Mouse (Mus musculus): Measurements from ENCODE around the gene Pdcl2. TPM values are rescaled to one million over a fixed set of nuclear protein-coding genes. Genes with fewer than 3 reads are reported as not detected.

Pdcl2 gene
- polyA plus RNA-seq, 1 experiment from 2014 or later, result not detected

GRCm38 (mm10) chr5:76305616-76306015, 25.3 kb downstream of the Pdcl2 start:
- no peak overlapping the region for H3K27ac ChIP-seq (ENCODE audit: low read depth, low read length)
- peaks cover 9% of the 10 kb centered on the region for H3K4me1 ChIP-seq (ENCODE audit: control insufficient read depth, insufficient read depth, low read length)
- peak overlapping the region; percentile 39; the same call in 1 of the 2 replicates for H3K9ac ChIP-seq (ENCODE audit: low read length)
- DNase-seq (ENCODE audit: low spot score, missing footprints), result peak; percentile 93
- H3K36me3 ChIP-seq (ENCODE audit: control insufficient read depth, insufficient read depth, low read length), result no peaks in the 10 kb centered on the region
- no peaks in the 10 kb centered on the region for H3K27me3 ChIP-seq (ENCODE audit: control insufficient read depth, insufficient read depth, low read length)
- ATAC-seq (ENCODE audit: low FRiP score), result no peak
- H3K9me3 ChIP-seq (ENCODE audit: control insufficient read depth, low read length), result no peaks in the 10 kb centered on the region
- whole genome bisulfite sequencing, result under 1% methylated on average over 8 of the region's 8 CpGs
- peak overlapping the region; percentile 95 for H3K4me3 ChIP-seq (ENCODE audit: low read depth, low read length)
- H3K4me2 ChIP-seq, result peak overlapping the region; percentile 74

GRCm38 (mm10) chr5:76304452-76305341, 26.3 kb downstream of the Pdcl2 start, which contains the start of gene Clock:
Clock (minus strand) TSS chr5:76304792.
- DNase-seq (ENCODE audit: low spot score, missing footprints) (peak; percentile 98), ATAC-seq (ENCODE audit: low FRiP score) (peak; percentile 89)
- H3K9me3 ChIP-seq (ENCODE audit: control insufficient read depth, low read length), result no peaks in the 10 kb centered on the region
- H3K4me3 ChIP-seq (ENCODE audit: low read depth, low read length), result peak within 1 kb of the TSS; percentile 95
- WGBS, result 1% methylated on average over 73 of the region's 104 CpGs
- no peaks in the 10 kb centered on the region for H3K36me3 ChIP-seq (ENCODE audit: control insufficient read depth, insufficient read depth, low read length)
- no peaks in the 10 kb centered on the region for H3K27me3 ChIP-seq (ENCODE audit: control insufficient read depth, insufficient read depth, low read length)
- H3K27ac ChIP-seq (ENCODE audit: low read depth, low read length), result peak within 1 kb of the TSS; percentile 95
- H3K9ac ChIP-seq (ENCODE audit: low read length), result peak within 1 kb of the TSS; percentile 93
- H3K4me1 ChIP-seq (ENCODE audit: control insufficient read depth, insufficient read depth, low read length), result peaks cover 9% of the 10 kb centered on the region
- H3K4me2 ChIP-seq, result peak within 1 kb of the TSS; percentile 74

- no peaks in the 10 kb centered on the region for H3K27me3 ChIP-seq (ENCODE audit: control insufficient read depth, insufficient read depth, low read length)
- peaks cover 9% of the 10 kb centered on the region for H3K4me1 ChIP-seq (ENCODE audit: control insufficient read depth, insufficient read depth, low read length)
- ATAC-seq (ENCODE audit: low FRiP score) (peak; percentile 87), DNase-seq (ENCODE audit: low spot score, missing footprints) (peak; percentile 96)
- WGBS, result under 1% methylated on average over 81 of the region's 100 CpGs
- H3K9me3 ChIP-seq (ENCODE audit: control insufficient read depth, low read length), result no peaks in the 10 kb centered on the region
- H3K9ac ChIP-seq (ENCODE audit: low read length), result peak overlapping the region; percentile 93
- H3K36me3 ChIP-seq (ENCODE audit: control insufficient read depth, insufficient read depth, low read length), result no peaks in the 10 kb centered on the region
- peak overlapping the region; percentile 95 for H3K27ac ChIP-seq (ENCODE audit: low read depth, low read length)
- H3K4me3 ChIP-seq (ENCODE audit: low read depth, low read length), result peak overlapping the region; percentile 95
- peak overlapping the region; percentile 74 for H3K4me2 ChIP-seq
Observed at GRCm38 (mm10) chr5:76303745-76304451, 27.1 kb downstream of the Pdcl2 start.

GRCm38 (mm10) chr5:76303379-76303744, 27.6 kb downstream of the Pdcl2 start:
- peak overlapping the region; percentile 95 for H3K27ac ChIP-seq (ENCODE audit: low read depth, low read length)
- peak overlapping the region; percentile 95 for H3K4me3 ChIP-seq (ENCODE audit: low read depth, low read length)
- H3K27me3 ChIP-seq (ENCODE audit: control insufficient read depth, insufficient read depth, low read length), result no peaks in the 10 kb centered on the region
- H3K9me3 ChIP-seq (ENCODE audit: control insufficient read depth, low read length), result no peaks in the 10 kb centered on the region
- H3K36me3 ChIP-seq (ENCODE audit: control insufficient read depth, insufficient read depth, low read length), result no peaks in the 10 kb centered on the region
- H3K4me1 ChIP-seq (ENCODE audit: control insufficient read depth, insufficient read depth, low read length), result peaks cover 9% of the 10 kb centered on the region
- DNase-seq (ENCODE audit: low spot score, missing footprints), result no peak
- no peak for ATAC-seq (ENCODE audit: low FRiP score)
- WGBS, result 8% methylated on average over 11 of the region's 11 CpGs
- H3K4me2 ChIP-seq, result peak overlapping the region; percentile 74
- peak overlapping the region; percentile 93 for H3K9ac ChIP-seq (ENCODE audit: low read length)

- Histone ChIP-seq H3K9ac (ENCODE audit: low read length) (no peak overlapping the region), H3K4me2 (no peak overlapping the region), H3K36me3 (ENCODE audit: control insufficient read depth, insufficient read depth, low read length) (no peaks in the 10 kb centered on the region), H3K27me3 (ENCODE audit: control insufficient read depth, insufficient read depth, low read length) (no peaks in the 10 kb centered on the region), H3K27ac (ENCODE audit: low read depth, low read length) (no peak overlapping the region), H3K4me3 (ENCODE audit: low read depth, low read length) (no peak overlapping the region), H3K4me1 (ENCODE audit: control insufficient read depth, insufficient read depth, low read length) (peaks cover 9% of the 10 kb centered on the region), H3K9me3 (ENCODE audit: control insufficient read depth, low read length) (no peaks in the 10 kb centered on the region)
- no peak for DNase-seq (ENCODE audit: low spot score, missing footprints)
- 88% methylated on average over 2 of the region's 2 CpGs for WGBS
- no peak for ATAC-seq (ENCODE audit: low FRiP score)
Observed at GRCm38 (mm10) chr5:76302009-76302408, 28.9 kb downstream of the Pdcl2 start.

- Histone ChIP-seq H3K4me2 (no peak overlapping the region), H3K9me3 (ENCODE audit: control insufficient read depth, low read length) (no peaks in the 10 kb centered on the region), H3K36me3 (ENCODE audit: control insufficient read depth, insufficient read depth, low read length) (no peaks in the 10 kb centered on the region), H3K27me3 (ENCODE audit: control insufficient read depth, insufficient read depth, low read length) (no peaks in the 10 kb centered on the region), H3K4me1 (ENCODE audit: control insufficient read depth, insufficient read depth, low read length) (peaks cover 2% of the 10 kb centered on the region; the same call in 1 of the 2 replicates), H3K27ac (ENCODE audit: low read depth, low read length) (no peak overlapping the region), H3K4me3 (ENCODE audit: low read depth, low read length) (no peak overlapping the region), H3K9ac (ENCODE audit: low read length) (no peak overlapping the region)
- no peak for ATAC-seq (ENCODE audit: low FRiP score)
- WGBS, result 92% methylated on average over 8 of the region's 8 CpGs
- no peak for DNase-seq (ENCODE audit: low spot score, missing footprints)
Observed at GRCm38 (mm10) chr5:76289234-76289691, 41.7 kb downstream of the Pdcl2 start.

- Histone ChIP-seq H3K4me3 (ENCODE audit: low read depth, low read length) (no peak overlapping the region), H3K4me2 (no peak overlapping the region), H3K27me3 (ENCODE audit: control insufficient read depth, insufficient read depth, low read length) (no peaks in the 10 kb centered on the region), H3K27ac (ENCODE audit: low read depth, low read length) (no peak overlapping the region), H3K4me1 (ENCODE audit: control insufficient read depth, insufficient read depth, low read length) (peaks cover 2% of the 10 kb centered on the region; the same call in 1 of the 2 replicates), H3K36me3 (ENCODE audit: control insufficient read depth, insufficient read depth, low read length) (no peaks in the 10 kb centered on the region), H3K9me3 (ENCODE audit: control insufficient read depth, low read length) (no peaks in the 10 kb centered on the region), H3K9ac (ENCODE audit: low read length) (no peak overlapping the region)
- ATAC-seq (ENCODE audit: low FRiP score), result no peak
- WGBS, result 93% methylated on average over 3 of the region's 3 CpGs
- DNase-seq (ENCODE audit: low spot score, missing footprints), result no peak
Observed at GRCm38 (mm10) chr5:76288256-76288655, 42.7 kb downstream of the Pdcl2 start.

- no peak for DNase-seq (ENCODE audit: low spot score, missing footprints)
- Histone ChIP-seq H3K27ac (ENCODE audit: low read depth, low read length) (no peak overlapping the region), H3K9ac (ENCODE audit: low read length) (no peak overlapping the region), H3K4me1 (ENCODE audit: control insufficient read depth, insufficient read depth, low read length) (peaks cover 2% of the 10 kb centered on the region; the same call in 1 of the 2 replicates), H3K4me2 (no peak overlapping the region), H3K4me3 (ENCODE audit: low read depth, low read length) (no peak overlapping the region), H3K36me3 (ENCODE audit: control insufficient read depth, insufficient read depth, low read length) (no peaks in the 10 kb centered on the region), H3K9me3 (ENCODE audit: control insufficient read depth, low read length) (no peaks in the 10 kb centered on the region), H3K27me3 (ENCODE audit: control insufficient read depth, insufficient read depth, low read length) (no peaks in the 10 kb centered on the region)
- WGBS, result 82% methylated on average over 5 of the region's 5 CpGs
- no peak for ATAC-seq (ENCODE audit: low FRiP score)
Observed at GRCm38 (mm10) chr5:76287062-76287461, 43.9 kb downstream of the Pdcl2 start.

- Histone ChIP-seq H3K27ac (ENCODE audit: low read depth, low read length) (no peak overlapping the region), H3K4me2 (no peak overlapping the region), H3K36me3 (ENCODE audit: control insufficient read depth, insufficient read depth, low read length) (no peaks in the 10 kb centered on the region), H3K27me3 (ENCODE audit: control insufficient read depth, insufficient read depth, low read length) (no peaks in the 10 kb centered on the region), H3K4me3 (ENCODE audit: low read depth, low read length) (no peak overlapping the region), H3K4me1 (ENCODE audit: control insufficient read depth, insufficient read depth, low read length) (peaks cover 2% of the 10 kb centered on the region; the same call in 1 of the 2 replicates), H3K9ac (ENCODE audit: low read length) (no peak overlapping the region), H3K9me3 (ENCODE audit: control insufficient read depth, low read length) (no peaks in the 10 kb centered on the region)
- WGBS, result 42% methylated on average over 4 of the region's 4 CpGs
- DNase-seq (ENCODE audit: low spot score, missing footprints), result no peak
- ATAC-seq (ENCODE audit: low FRiP score), result peak; percentile 33; the same call in 1 of the 2 replicates
Observed at GRCm38 (mm10) chr5:76285699-76286098, 45.3 kb downstream of the Pdcl2 start.
